Mouse (Mus musculus) lung, postnatal 36 days (tissue): Measurements from ENCODE around the gene Tvp23a.

Source experiments
- DNase-seq: peaks from one replicate; pipeline ENCODE4 v3.0.0; 2022; ENCODE audit warnings: mixed read lengths

Gene Tvp23a

DNA sequence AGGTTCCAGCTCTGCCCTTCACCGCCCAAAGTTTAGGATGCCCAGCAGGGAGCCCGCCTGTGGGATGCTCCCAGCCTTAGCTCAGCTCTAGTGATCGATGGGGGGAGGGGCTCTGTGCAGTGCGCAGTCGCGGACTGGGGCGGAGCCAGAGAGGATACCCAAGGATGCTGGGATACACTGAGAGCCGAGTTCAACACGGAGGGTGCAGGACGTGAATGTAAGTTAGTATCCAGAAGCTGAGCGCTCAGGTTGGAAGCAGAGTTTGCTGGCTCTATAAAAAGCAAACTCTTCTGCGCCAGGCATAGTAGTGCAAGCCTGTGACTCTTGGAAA, at the start of gene Tvp23a:
TSS of gene Tvp23a (minus strand) at position 99 of the 331 bp plus-strand sequence.
- DNase-seq = peak; percentile 50

GRCm38 (mm10) chr16:10495824-10496298, 48.7 kb upstream of the Tvp23a start:
- DNase-seq = no peak

DNA sequence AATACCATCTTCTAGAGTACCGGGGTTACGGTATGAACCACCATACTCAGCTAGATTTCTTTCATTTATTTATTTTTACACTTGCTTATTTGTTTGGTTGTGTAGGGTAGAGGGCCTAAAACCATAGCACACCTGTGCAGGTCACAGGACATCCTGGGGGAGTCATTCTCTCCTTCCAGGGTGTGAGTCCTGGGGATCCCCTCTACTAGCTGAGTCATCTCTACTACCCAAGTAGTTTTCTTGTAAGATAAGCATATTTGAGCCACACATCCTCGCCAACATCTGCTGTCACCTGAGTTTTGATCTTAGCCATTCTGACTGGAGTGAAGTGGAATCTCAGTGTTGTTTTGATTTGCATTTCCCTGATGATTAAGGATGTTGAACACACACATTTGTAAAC, 45.4 kb upstream of the Tvp23a start:
- no peak for DNase-seq

DNA sequence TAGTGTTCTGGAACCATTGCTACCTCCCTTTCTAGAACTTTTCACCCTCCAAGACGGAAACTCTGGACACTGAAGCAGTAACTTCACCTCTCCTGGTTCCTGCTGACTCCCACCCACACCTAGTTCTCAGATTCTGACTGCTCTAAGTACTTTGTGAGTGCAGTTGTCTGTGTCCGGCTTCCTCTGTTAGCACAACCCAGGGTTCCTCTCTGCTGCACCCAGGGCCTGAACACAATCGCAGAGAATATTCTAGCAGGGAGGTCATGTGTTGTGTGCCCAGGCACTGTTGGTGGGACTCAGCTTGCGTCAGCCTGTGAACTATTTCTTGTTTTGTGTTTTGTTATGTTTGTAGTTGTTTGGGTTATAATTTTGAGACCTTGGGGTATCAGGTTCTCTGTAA, 44.6 kb upstream of the Tvp23a start:
- DNase-seq = no peak

DNA sequence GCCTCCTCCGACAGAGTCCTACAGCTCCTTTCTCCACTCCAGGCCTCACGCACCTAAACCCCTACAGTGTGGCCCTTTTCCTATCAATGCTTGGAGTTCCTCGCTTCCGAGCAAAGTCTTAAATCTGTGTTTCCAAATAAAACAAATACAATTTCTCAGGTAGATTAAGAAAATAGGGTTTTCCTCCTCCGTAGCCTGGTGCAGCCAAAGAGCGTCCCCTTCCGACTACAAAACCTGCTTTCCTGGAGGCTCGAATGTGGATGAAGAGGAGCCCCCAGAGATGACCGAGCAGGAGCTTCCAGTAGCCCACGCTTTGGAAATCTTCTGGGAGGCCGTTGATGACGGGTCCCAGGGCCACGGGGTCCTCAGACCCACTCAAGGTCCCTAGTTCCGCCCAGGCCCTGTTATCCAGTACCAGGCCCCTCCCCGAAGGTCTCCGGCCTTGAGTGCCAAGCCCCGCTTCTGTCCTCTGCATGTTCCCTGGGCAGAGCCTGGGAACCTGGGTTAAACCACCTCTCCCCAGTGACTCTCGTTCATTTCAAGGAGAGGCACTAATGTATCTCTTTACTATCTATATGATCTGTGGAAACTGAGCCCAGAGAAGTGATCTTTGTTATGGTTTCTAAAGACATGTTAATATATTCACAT, 43.5 kb upstream of the Tvp23a start:
- no peak for DNase-seq

DNA sequence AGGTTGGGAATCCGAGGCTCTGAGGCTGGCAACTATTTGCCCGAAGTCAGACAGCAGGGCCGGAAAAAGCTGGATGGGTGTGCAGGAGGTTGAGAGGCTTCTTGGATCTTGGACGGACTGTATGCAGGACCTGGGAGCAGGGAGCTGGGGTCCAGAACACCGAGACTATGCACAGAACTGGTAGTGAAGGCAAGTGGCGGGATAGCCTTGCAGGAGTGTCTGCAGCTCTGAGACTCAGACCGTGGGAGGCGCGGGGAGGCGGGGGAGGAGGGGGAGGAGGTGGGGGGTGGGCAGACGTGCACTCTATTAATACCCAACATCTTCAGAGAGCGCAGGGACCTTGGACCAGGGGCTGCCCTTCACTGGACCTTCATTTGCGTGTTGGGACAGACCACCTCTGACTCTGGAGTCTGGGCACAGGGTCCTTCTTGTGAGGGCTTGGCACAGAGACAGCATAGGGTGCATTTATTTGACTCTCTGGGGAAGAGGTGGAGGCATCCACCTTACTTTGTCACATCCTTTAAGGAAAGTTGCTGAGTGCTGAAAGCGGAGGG, 42.8 kb upstream of the Tvp23a start:
- no peak for DNase-seq

- no peak for DNase-seq
Measured at GRCm38 (mm10) chr16:10489483-10489882, 42.3 kb upstream of the Tvp23a start.

GRCm38 (mm10) chr16:10488769-10489481, 41.8 kb upstream of the Tvp23a start:
- no peak for DNase-seq

GRCm38 (mm10) chr16:10487895-10488493, 40.8 kb upstream of the Tvp23a start:
- peak; percentile 40 for DNase-seq

DNA sequence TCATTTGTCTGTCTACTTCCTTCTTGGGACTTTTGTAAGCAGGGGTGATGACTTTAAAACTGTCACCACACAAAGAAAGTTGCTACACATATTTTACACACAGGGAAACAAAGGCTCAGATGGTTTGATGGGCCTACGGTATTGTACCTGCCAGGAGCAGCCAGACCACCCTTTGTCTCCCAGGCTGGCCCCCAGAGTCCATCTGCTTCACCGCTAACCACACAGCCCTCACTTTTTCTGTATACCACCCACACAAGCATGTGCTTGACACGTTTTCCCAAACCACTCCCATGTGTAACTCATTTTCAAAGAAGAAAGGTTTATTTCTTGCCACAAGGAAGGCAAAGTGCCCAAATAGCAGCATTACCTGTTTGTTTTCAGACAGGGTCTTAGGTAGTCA, 39.8 kb upstream of the Tvp23a start:
- DNase-seq = no peak

- DNase-seq = no peak
Measured at GRCm38 (mm10) chr16:10482343-10482742, 35.2 kb upstream of the Tvp23a start.

DNA sequence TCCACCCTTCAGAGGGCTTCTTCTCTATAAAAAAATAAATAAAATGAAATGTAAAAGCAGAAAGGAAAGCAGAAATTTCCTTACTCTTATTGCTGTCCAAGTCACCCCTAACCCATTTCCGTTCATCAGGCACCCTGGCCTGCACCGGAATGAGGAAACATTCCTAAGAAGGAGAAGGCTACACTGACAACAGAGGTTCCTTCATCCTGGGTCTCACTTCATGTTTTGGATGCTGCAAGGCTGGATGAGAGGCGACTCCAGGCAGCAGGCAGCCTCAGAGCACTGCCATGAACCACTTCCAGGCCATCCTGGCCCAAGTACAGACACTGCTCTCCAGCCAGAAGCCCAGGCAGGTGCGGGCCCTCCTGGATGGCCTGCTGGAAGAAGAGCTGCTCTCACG, 32.7 kb upstream of the Tvp23a start, which contains the start of gene Ciita:
TSS of gene Ciita (plus strand) at position 203 of the 400 bp plus-strand sequence.
- no peak for DNase-seq

DNA sequence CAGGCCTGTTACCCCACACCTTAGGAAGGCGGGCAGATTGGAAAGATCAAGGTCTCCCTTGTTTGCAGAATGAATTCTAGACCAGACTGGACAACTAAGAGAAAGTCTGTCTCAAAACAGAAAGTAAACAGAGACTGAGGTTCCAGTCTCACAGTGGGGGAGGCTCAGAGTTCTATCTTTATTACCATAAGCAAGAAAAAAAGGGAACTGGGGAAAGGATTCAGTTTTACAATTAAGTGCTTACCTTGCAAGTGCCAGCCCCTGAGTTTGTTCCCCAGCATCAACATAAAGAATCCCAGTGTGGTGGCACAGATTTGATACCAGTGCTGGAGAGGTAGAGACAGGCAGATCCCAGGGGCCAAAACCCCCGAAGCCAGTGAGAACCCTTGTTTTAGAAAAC, 28.8 kb upstream of the Tvp23a start:
- peak; percentile 30 for DNase-seq

DNA sequence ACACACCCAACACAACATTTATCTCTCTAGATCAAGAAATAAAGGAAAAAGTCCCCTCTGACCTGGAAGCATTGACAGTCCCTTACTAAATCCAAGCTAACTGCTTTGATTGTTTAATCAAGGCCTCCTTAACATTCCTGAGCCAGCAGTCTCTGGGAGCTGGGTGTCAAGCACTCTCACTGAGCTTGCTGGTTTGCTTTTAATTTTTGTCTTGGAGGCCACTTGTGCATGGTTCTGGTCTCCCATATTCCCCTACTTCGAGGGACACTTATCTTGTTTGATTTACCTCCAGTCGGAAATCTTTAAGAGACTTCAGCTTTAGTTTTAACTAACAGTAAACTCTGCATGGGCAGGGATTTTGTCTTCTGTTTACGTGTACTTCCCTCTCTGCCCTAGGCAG, 27.8 kb upstream of the Tvp23a start:
- peak; percentile 76 for DNase-seq

GRCm38 (mm10) chr16:10471950-10472349, 24.8 kb upstream of the Tvp23a start:
- DNase-seq = no peak

- DNase-seq = no peak
Measured at GRCm38 (mm10) chr16:10468201-10468600, 21.0 kb upstream of the Tvp23a start.

DNA sequence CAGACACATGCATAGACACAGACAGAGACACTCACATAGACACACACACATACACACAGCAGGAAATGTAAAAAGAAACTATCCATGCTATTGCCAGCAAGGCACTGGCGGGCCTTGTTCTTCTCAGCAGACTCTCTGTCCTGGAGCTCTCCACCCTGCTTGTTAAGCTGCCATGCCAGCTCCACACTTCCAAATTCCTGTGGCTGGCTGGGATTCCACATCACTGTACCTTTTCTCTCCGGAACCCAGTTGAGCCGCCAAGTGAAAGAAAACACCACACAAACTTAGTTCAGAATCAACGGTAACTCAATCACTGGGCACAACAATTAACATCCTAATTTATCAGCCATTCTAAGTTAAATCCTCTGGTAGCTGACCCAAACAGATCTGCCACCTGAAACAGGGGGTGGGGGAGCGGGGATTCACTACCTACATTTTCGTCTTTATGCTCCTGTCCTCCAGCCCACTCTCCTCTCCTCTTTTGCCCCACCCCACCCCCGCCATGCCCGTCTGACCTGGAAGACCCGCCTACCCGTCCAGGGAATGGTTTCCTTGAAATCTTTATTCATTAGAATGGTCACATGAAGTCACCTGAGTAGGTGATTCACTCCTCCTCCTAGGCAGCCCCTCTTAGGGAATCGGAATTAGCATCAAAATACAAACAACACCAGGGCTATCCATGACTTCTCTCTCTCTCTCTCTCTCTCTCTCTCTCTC, 20.4 kb upstream of the Tvp23a start:
- DNase-seq = peak; percentile 42

DNA sequence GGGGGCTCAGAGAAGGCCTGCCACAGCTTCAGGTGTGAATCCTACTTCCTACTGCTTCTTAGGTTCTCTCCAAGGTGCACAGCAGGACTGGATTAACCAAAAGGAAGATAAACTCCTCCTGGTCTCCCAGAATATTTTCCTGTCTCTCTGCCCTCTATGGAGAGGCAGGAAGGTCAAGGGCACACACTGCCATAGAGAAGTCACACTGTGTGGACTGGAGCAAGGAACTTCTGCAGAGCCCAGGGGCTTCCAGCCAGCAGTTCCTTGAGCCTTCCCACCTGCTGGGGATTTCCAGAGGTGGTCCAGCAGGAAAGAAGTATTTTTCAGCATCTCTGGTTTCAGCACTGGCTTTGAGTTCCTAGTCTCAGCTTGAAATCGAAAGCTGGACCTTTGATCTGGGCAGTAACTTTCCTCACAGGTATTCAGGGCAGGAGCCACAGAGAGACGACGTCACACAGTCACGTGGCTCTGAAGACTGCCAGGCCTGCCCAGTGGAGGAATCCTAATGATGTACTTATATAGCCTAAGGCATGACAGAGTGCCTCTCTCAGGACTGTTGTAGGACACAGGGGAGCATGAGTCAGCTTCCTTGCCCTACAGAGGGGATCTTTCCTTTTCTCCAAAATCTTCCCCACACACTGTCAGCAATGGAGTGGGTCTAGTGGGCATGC, 18.0 kb upstream of the Tvp23a start:
- peak; percentile 65 for DNase-seq

DNA sequence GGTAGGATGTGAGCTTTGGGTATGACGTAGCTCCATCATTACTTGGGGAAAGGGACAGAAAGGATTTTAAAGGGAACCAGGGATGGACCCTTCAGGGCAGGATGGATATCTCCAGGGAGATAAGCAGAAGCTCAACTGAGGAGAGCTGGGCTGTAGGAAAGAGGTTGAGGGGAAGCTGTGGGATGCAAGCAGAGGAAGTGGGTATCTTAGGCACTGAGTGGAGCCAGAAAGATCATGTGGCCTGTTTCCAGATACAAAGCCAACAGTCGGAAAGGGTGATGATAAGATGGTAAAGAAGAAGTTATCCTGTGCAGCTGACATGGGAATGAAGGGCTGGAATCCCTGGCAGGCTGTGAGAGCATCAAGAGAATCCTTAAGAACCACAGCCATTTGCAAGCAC, 14.0 kb upstream of the Tvp23a start:
- no peak for DNase-seq

- no peak for DNase-seq
Measured at GRCm38 (mm10) chr16:10460188-10460587, 13.0 kb upstream of the Tvp23a start.

DNA sequence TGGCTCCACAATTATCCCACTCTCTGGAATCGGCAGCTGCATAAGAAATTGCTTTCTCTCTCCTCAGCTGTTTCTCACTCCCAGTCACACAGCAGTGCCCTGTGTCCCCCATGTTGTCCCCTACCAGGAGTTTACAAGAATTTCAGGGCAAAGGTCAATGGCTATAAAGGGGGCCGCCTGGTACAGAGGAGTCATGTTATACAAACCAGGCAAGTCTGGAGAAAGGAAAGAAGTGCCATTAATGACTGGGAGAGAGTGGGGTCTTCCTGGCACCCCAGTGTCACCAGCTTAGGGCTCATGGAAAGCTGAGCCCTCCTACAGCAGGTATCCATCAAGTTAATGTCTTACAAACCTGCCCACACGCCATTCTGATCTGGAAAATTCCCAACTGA, 7.4 kb upstream of the Tvp23a start:
- DNase-seq = no peak

- no peak for DNase-seq
Measured at GRCm38 (mm10) chr16:10453872-10454582, 6.9 kb upstream of the Tvp23a start.
